Mouse (Mus musculus) liver, postnatal 0 days (tissue): ENCODE data around the gene Gamt.

Experiments
- CTCF ChIP-seq: sonication (generic); IDR thresholded peaks from 2 replicates; pipeline ENCODE4 v1.5.1; 2016; ENCODE audit warnings: antibody characterized with exemption, low read depth
- EP300 ChIP-seq: IDR thresholded peaks from 2 replicates; pipeline ENCODE4 v1.6.1; 2016; ENCODE audit warnings: antibody characterized with exemption, low read depth, mild to moderate bottlenecking

GRCm38 (mm10) chr10:80244791-80245399 lies 15.9 kb downstream of the Gamt start:
- no peak for TF ChIP-seq EP300
- TF ChIP-seq CTCF = peak; percentile 56
